In the genomic region with DNA sequence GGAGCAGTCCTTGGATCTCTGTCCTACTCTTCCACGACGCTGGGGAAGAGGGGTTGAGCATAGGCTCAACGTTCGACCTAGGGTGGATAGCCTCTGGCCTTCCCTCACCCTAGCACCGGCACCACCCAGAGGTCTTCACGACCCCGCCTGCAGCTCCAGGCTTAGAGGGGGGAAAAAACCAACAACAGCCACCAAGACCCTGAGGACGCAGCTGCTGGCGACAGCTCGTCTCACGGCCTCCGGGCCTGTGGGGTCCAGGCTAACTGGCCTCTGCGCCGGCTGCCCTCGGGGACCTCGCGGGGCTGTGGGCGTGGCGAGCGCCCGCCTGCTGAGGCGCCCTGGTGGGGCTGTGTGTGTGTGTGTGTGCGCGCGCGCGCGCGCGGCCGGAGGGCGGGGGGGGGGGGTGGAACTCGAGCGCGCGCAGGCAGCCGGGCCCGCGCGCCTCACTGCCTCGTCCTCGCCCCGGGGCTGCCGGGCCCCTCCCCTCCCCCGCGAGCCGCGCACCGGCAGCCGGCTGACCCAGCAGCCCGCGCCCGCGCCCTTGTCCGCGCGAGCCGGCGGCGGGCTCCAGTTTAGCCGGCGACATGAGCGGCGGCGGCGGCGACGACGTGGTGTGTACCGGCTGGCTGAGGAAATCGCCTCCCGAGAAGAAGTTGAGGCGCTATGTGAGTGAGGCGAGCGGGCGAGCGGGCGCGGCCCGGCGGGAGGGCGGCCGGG, we compare ENCODE assay signal across 8 mouse cellular contexts. TPM values are rescaled to one million over a fixed set of nuclear protein-coding genes. Genes with fewer than 3 reads are reported as not detected.
DNase-seq lines count a peak whose midpoint lies in the region; ATAC-seq and TF ChIP-seq lines count a peak whose summit lies in the region.

Gene Gab2, plus strand, starts transcription at position 345 of the 717 bp plus-strand sequence.

- peak; percentile 35 for ATAC-seq in CD4-positive, CD25-positive, alpha-beta regulatory T cell, adult 4 months
- ATAC-seq in heart, embryonic 14.5 days (ENCODE audit: insufficient number of reproducible peaks, insufficient read depth, low FRiP score, low read depth) = peak; percentile 80
- peak; percentile 92 for ATAC-seq in liver, embryonic 16.5 days (ENCODE audit: low read depth)
- ATAC-seq in neural tube, embryonic 12.5 days (ENCODE audit: low FRiP score, low read depth) = peak; percentile 83

- H3K4me2 ChIP-seq in heart, embryonic 14.5 days (ENCODE audit: low read length) = peak within 1 kb of the TSS; percentile 86
- H3K4me2 ChIP-seq in liver, embryonic 16.5 days (ENCODE audit: low read depth, low read length) = peak within 1 kb of the TSS; percentile 97
- peak within 1 kb of the TSS; percentile 83 for H3K4me2 ChIP-seq in neural tube, embryonic 12.5 days (replicated peaks)

- WGBS in forebrain, embryonic 10.5 days = under 1% methylated on average over 55 of the region's 83 CpGs
- WGBS in heart, embryonic 14.5 days = 2% methylated on average over 53 of the region's 83 CpGs
- WGBS in liver, embryonic 16.5 days (ENCODE audit: insufficient replicate concordance) = under 1% methylated on average over 44 of the region's 83 CpGs
- under 1% methylated on average over 68 of the region's 83 CpGs for WGBS in neural tube, embryonic 12.5 days

- TF ChIP-seq POLR2A in testis, adult 2 months (IDR thresholded peaks at IDR 0.05; ENCODE audit: control insufficient read depth, low read depth, low read length) = peak; percentile 92

- H3K9me3 ChIP-seq in forebrain, embryonic 10.5 days = no peaks in the 10 kb centered on the region
- H3K9me3 ChIP-seq in heart, embryonic 14.5 days (ENCODE audit: control insufficient read depth, low read length) = no peaks in the 10 kb centered on the region
- H3K9me3 ChIP-seq in liver, embryonic 16.5 days (replicated peaks; ENCODE audit: control insufficient read depth, low read length) = no peaks in the 10 kb centered on the region
- no peaks in the 10 kb centered on the region for H3K9me3 ChIP-seq in neural tube, embryonic 12.5 days

- H3K36me3 ChIP-seq in forebrain, embryonic 10.5 days (replicated peaks) = no peaks in the 10 kb centered on the region
- no peaks in the 10 kb centered on the region for H3K36me3 ChIP-seq in heart, embryonic 14.5 days (ENCODE audit: control insufficient read depth, insufficient read depth, low read length)
- H3K36me3 ChIP-seq in liver, embryonic 16.5 days (ENCODE audit: control insufficient read depth, insufficient read depth) = no peaks in the 10 kb centered on the region
- no peaks in the 10 kb centered on the region for H3K36me3 ChIP-seq in neural tube, embryonic 12.5 days
- no peaks in the 10 kb centered on the region for H3K36me3 ChIP-seq in testis, adult 2 months (ENCODE audit: control insufficient read depth, insufficient read depth, low read length)

- H3K4me3 ChIP-seq in forebrain, embryonic 10.5 days = peak within 1 kb of the TSS; percentile 93
- peak within 1 kb of the TSS; percentile 91 to 97 for H3K4me3 ChIP-seq in heart, embryonic 14.5 days (ENCODE audit: control insufficient read depth in 1 of 2, insufficient read depth in 1 of 2, low read depth in 1 of 2, low read length in 2 of 2)
- H3K4me3 ChIP-seq in liver, embryonic 16.5 days (ENCODE audit: low read depth, low read length) = peak within 1 kb of the TSS; percentile 76
- H3K4me3 ChIP-seq in neural tube, embryonic 12.5 days = peak within 1 kb of the TSS; percentile 94
- H3K4me3 ChIP-seq in testis, adult 2 months (ENCODE audit: control insufficient read depth, low read depth, low read length) = peak within 1 kb of the TSS; percentile 89

- peaks cover 20% of the 10 kb centered on the region for H3K4me1 ChIP-seq in forebrain, embryonic 10.5 days
- H3K4me1 ChIP-seq in heart, embryonic 14.5 days (ENCODE audit: control insufficient read depth in 2 of 2, insufficient read depth in 2 of 2, low read length in 2 of 2) = peaks cover 10 to 21% of the 10 kb centered on the region in 2 experiments
- H3K4me1 ChIP-seq in liver, embryonic 16.5 days (ENCODE audit: control insufficient read depth, low read depth, low read length) = peaks cover 21% of the 10 kb centered on the region
- H3K4me1 ChIP-seq in neural tube, embryonic 12.5 days = peaks cover 16% of the 10 kb centered on the region; the same call in 1 of the 2 replicates
- peaks cover 15% of the 10 kb centered on the region for H3K4me1 ChIP-seq in testis, adult 2 months (ENCODE audit: control insufficient read depth, insufficient read depth, low read length)

- no peak for TF ChIP-seq CTCF in testis, adult 2 months (IDR thresholded peaks at IDR 0.05; ENCODE audit: control insufficient read depth, insufficient read depth, insufficient replicate concordance, low read depth, low read length)

- peak within 1 kb of the TSS; percentile 92 for H3K27ac ChIP-seq in forebrain, embryonic 10.5 days
- H3K27ac ChIP-seq in heart, embryonic 14.5 days (replicated peaks in 1 of 2; ENCODE audit: control insufficient read depth in 1 of 2, insufficient read depth in 1 of 2, low read depth in 2 of 2, low read length in 2 of 2) = peak within 1 kb of the TSS; percentile 80 to 97
- H3K27ac ChIP-seq in liver, embryonic 16.5 days (ENCODE audit: low read length) = peak within 1 kb of the TSS; percentile 79
- H3K27ac ChIP-seq in neural tube, embryonic 12.5 days = peak within 1 kb of the TSS; percentile 80
- peak within 1 kb of the TSS; percentile 98 for H3K27ac ChIP-seq in testis, adult 2 months (ENCODE audit: control insufficient read depth, insufficient read depth, low read depth, low read length)

- 0 out of 2 replicates have a peak, but pooled peaks cover 5% of the 10 kb centered on the region for H3K27me3 ChIP-seq in forebrain, embryonic 10.5 days (ENCODE audit: poor library complexity, severe bottlenecking)
- no peaks in the 10 kb centered on the region for H3K27me3 ChIP-seq in heart, embryonic 14.5 days (ENCODE audit: control insufficient read depth, insufficient read depth, low read length)
- no peaks in the 10 kb centered on the region for H3K27me3 ChIP-seq in liver, embryonic 16.5 days (ENCODE audit: control insufficient read depth, insufficient read depth, low read depth, low read length)
- H3K27me3 ChIP-seq in neural tube, embryonic 12.5 days (replicated peaks) = no peaks in the 10 kb centered on the region
- H3K27me3 ChIP-seq in testis, adult 2 months (ENCODE audit: control insufficient read depth, insufficient read depth, low read length) = no peaks in the 10 kb centered on the region

- peak within 1 kb of the TSS; percentile 95 for H3K9ac ChIP-seq in heart, embryonic 14.5 days (ENCODE audit: low read length)
- peak within 1 kb of the TSS; percentile 82 for H3K9ac ChIP-seq in liver, embryonic 16.5 days (ENCODE audit: low read depth, low read length)
- H3K9ac ChIP-seq in neural tube, embryonic 12.5 days = peak within 1 kb of the TSS; percentile 96

- peak; percentile 46 for DNase-seq in c-Kit-negative CD71-positive TER-119-positive erythroid progenitor cells, embryonic 14.5 days (ENCODE audit: low read depth, low spot score)
- DNase-seq in forebrain, embryonic 10.5 days (ENCODE audit: extremely low spot score, low spot score) = peak; percentile 67
- peak; percentile 90 for DNase-seq in kidney, postnatal 14 days

RNA-seq across cellular contexts. Expression of gene Gab2, which starts in this region (rescaled TPM):
- polyA plus RNA-seq in CD4-positive, CD25-positive, alpha-beta regulatory T cell, adult 4 months (2017; shearing (Covaris generic)) = not detected
- 4.3 and 5.2 TPM in 2 replicates for polyA plus RNA-seq in forebrain, embryonic 10.5 days (2016; fragmentation: Nextera tagmentation; extraction: Ambion mirVana)
- 6.8 and 8.8 TPM in 2 replicates for polyA plus RNA-seq in heart, embryonic 14.5 days (2014; fragmentation: Nextera tagmentation; extraction: Ambion mirVana)
- polyA plus RNA-seq in liver, embryonic 16.5 days (2015; fragmentation: Nextera tagmentation; extraction: Ambion mirVana) = 2.1 and 2.2 TPM in 2 replicates
- 15.1 and 17.7 TPM in 2 replicates for polyA plus RNA-seq in neural tube, embryonic 12.5 days (2016; fragmentation: Nextera tagmentation; extraction: Ambion mirVana)
- 23.3 and 28.3 TPM in 2 replicates for polyA plus RNA-seq in testis, adult 2 months (2012; rRNA removed)

Comparison
In these comparisons a context has a peak if more than half of its experiments do, and no peak if none do; other contexts are left out.
1. Peak in every context shown above with its lines: DNase-seq, ATAC-seq, H3K4me3 ChIP-seq and H3K27ac ChIP-seq.
2. Peak in ATAC-seq in CD4-positive, CD25-positive, alpha-beta regulatory T cell, adult 4 months; RNA of the gene not detected or under 1 TPM.
3. ATAC-seq: peak in every context shown above with its lines; median percentile 92 in liver, embryonic 16.5 days; 83 in neural tube, embryonic 12.5 days; 80 in heart, embryonic 14.5 days; 35 in CD4-positive, CD25-positive, alpha-beta regulatory T cell, adult 4 months.